Mouse (Mus musculus) forebrain, embryonic 12.5 days (tissue): Measurements from ENCODE around the gene Rmdn2. TPM values are rescaled to one million over a fixed set of nuclear protein-coding genes. Genes with fewer than 3 reads are reported as not detected.

Experiments used
- ATAC-seq: fragments of 200-750 bp; cut with Nextera tagmentation; 2 replicates; pipeline ENCODE4 v1.8.0; 2017; ENCODE audit warnings: moderate TSS enrichment; ENCODE audit not compliant: low FRiP score
- H3K27ac ChIP-seq: fragments of 300-500 bp; sonication (generic); 2 replicates; pipeline ENCODE4 v1.5.1; 2016; ENCODE audit warnings: mild to moderate bottlenecking
- H3K27me3 ChIP-seq: fragments of 300-500 bp; sonication (generic); 2 replicates; pipeline ENCODE4 v1.6.1; 2016; ENCODE audit warnings: mild to moderate bottlenecking
- H3K36me3 ChIP-seq: fragments of 300-500 bp; sonication (generic); replicated peaks from 2 replicates; pipeline ENCODE4 v1.6.1; 2016; ENCODE audit warnings: mild to moderate bottlenecking
- H3K4me1 ChIP-seq: fragments of 300-500 bp; sonication (generic); 2 replicates; pipeline ENCODE4 v1.6.1; 2016
- H3K4me2 ChIP-seq: fragments of 300-500 bp; sonication (generic); 2 replicates; pipeline ENCODE4 v1.6.1; 2016; ENCODE audit warnings: mild to moderate bottlenecking, moderate library complexity
- H3K4me3 ChIP-seq: fragments of 300-500 bp; sonication (generic); replicated peaks from 2 replicates; pipeline ENCODE4 v1.5.1; 2016; ENCODE audit warnings: mild to moderate bottlenecking
- H3K9ac ChIP-seq: fragments of 300-500 bp; sonication (generic); 2 replicates; pipeline ENCODE4 v1.6.1; 2016; ENCODE audit warnings: mild to moderate bottlenecking
- H3K9me3 ChIP-seq: fragments of 300-500 bp; sonication (generic); 2 replicates; pipeline ENCODE4 v1.6.1; 2016
- WGBS: fragments of 180-500 bp; shearing (Covaris S2); methylation state at CpG from one replicate; pipeline ENCODE4 v1.1.7; 2016; 5-methylcytosine and 5-hydroxymethylcytosine counted together
- polyA plus RNA-seq: library from polyadenylated mRNA; unstranded; fragments of >200 nt; fragmentation: Nextera tagmentation; extraction: Ambion mirVana; gene quantifications from 2 replicates; pipeline ENCODE4 v1.2.1, GENCODE M21; 2016

The Rmdn2 gene
- polyA plus RNA-seq, 1 experiment from 2014 or later, result 5.4 TPM

DNA sequence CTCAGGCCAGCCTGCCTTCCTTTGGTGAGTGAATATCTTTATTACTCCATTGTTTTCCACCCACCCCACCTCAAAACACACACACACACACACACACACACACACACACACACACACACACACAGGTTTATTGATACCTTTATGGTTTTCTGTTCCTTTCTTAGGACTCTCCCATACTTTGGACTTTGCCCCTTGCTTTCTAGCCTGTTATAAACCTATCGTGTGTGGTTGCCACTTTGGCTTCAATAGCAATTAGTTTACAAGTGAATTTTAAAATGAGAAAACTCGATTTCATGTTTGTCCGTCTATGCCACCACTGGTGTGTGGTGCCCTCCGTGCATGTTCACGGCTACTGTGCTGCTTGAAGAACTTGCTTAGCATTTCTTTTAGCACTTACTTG is 7.3 kb downstream of the Rmdn2 start:
- H3K4me2 ChIP-seq, result no peak overlapping the region
- H3K9me3 ChIP-seq, result no peaks in the 10 kb centered on the region
- H3K36me3 ChIP-seq, result no peaks in the 10 kb centered on the region
- H3K4me1 ChIP-seq, result peaks cover 6% of the 10 kb centered on the region; the same call in 1 of the 2 replicates
- WGBS, result 91% methylated on average over 5 of the region's 5 CpGs
- no peak overlapping the region for H3K9ac ChIP-seq
- ATAC-seq, result no peak
- no peak overlapping the region for H3K27ac ChIP-seq
- no peak overlapping the region for H3K4me3 ChIP-seq
- H3K27me3 ChIP-seq, result no peaks in the 10 kb centered on the region

DNA sequence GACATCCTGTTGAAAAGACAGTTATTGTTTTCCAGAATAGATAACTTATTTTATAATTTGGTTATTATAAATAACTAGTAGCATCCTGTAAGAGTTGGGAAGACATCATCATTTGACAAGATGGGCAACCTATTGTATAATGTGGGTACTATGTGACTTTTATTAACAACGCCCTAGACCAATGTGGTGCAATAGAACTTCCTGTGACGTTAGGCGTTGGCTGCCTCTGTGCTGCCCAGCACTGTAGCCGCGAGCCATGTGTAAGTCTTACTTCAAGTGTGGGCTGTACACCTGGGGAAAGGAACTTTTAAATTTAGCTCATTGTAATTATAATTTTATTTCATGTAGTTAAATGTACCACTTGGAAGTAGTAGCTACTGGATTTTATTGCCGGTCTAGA is 10.4 kb downstream of the Rmdn2 start:
- H3K4me2 ChIP-seq, result no peak overlapping the region
- no peaks in the 10 kb centered on the region for H3K4me1 ChIP-seq
- no peak overlapping the region for H3K9ac ChIP-seq
- no peak overlapping the region for H3K4me3 ChIP-seq
- H3K27ac ChIP-seq, result no peak overlapping the region
- WGBS, result 98% methylated on average over 6 of the region's 6 CpGs
- no peak for ATAC-seq
- H3K36me3 ChIP-seq, result no peaks in the 10 kb centered on the region
- no peaks in the 10 kb centered on the region for H3K27me3 ChIP-seq
- no peaks in the 10 kb centered on the region for H3K9me3 ChIP-seq

- 95% methylated on average over 7 of the region's 7 CpGs for WGBS
- Histone ChIP-seq H3K9ac (no peak overlapping the region), H3K27me3 (no peaks in the 10 kb centered on the region), H3K4me3 (no peak overlapping the region), H3K4me2 (no peak overlapping the region), H3K36me3 (no peaks in the 10 kb centered on the region), H3K27ac (no peak overlapping the region), H3K4me1 (no peaks in the 10 kb centered on the region), H3K9me3 (no peaks in the 10 kb centered on the region)
- ATAC-seq, result no peak
These were observed 10.9 kb downstream of the Rmdn2 start for GRCm38 (mm10) chr17:79622574-79622973.

- Histone ChIP-seq H3K9ac (no peak overlapping the region), H3K36me3 (no peaks in the 10 kb centered on the region), H3K4me1 (no peaks in the 10 kb centered on the region), H3K27ac (no peak overlapping the region), H3K4me3 (no peak overlapping the region), H3K9me3 (no peaks in the 10 kb centered on the region), H3K27me3 (no peaks in the 10 kb centered on the region), H3K4me2 (no peak overlapping the region)
- ATAC-seq, result no peak
- 86% methylated on average over 3 of the region's 3 CpGs for WGBS
These were observed 12.2 kb downstream of the Rmdn2 start for GRCm38 (mm10) chr17:79623841-79624240.

DNA sequence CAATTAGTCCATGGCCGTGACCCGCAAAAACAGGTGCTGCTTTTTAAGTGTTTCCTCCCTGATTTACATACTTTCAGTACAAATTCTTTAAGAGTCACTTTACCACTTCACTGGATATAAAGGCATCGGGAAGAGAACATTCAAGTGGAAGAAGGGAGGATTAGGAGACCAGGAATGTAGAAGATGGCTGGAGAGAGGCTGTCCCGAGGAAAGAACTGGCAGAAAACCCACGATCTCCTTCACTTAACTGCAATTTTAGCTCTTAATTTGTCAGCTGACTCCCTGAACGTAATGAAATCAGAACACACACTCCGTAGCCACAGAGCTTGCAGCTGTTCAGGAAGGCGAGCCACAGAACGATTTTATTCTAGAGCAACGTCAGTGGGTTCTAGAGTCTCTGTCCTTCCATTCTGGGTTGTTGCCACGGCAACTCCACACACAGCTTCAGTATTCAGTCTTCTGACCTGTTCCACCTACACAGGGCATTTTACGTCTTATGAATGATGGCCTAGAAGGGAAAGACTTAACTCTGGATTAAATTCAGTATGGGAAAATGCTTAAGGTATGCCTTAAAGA is 14.7 kb downstream of the Rmdn2 start:
- no peak overlapping the region for H3K27ac ChIP-seq
- no peaks in the 10 kb centered on the region for H3K27me3 ChIP-seq
- H3K4me2 ChIP-seq, result no peak overlapping the region
- H3K4me3 ChIP-seq, result no peak overlapping the region
- H3K9me3 ChIP-seq, result no peaks in the 10 kb centered on the region
- WGBS, result 78% methylated on average over 12 of the region's 12 CpGs
- no peaks in the 10 kb centered on the region for H3K4me1 ChIP-seq
- no peak overlapping the region for H3K9ac ChIP-seq
- no peaks in the 10 kb centered on the region for H3K36me3 ChIP-seq
- no peak for ATAC-seq

GRCm38 (mm10) chr17:79649893-79650292 is 38.2 kb downstream of the Rmdn2 start:
- no peaks in the 10 kb centered on the region for H3K9me3 ChIP-seq
- H3K4me3 ChIP-seq, result no peak overlapping the region
- no peaks in the 10 kb centered on the region for H3K36me3 ChIP-seq
- WGBS, result 84% methylated on average over 4 of the region's 4 CpGs
- no peak overlapping the region for H3K4me2 ChIP-seq
- no peaks in the 10 kb centered on the region for H3K27me3 ChIP-seq
- no peak for ATAC-seq
- H3K9ac ChIP-seq, result no peak overlapping the region
- H3K4me1 ChIP-seq, result no peaks in the 10 kb centered on the region
- no peak overlapping the region for H3K27ac ChIP-seq

DNA sequence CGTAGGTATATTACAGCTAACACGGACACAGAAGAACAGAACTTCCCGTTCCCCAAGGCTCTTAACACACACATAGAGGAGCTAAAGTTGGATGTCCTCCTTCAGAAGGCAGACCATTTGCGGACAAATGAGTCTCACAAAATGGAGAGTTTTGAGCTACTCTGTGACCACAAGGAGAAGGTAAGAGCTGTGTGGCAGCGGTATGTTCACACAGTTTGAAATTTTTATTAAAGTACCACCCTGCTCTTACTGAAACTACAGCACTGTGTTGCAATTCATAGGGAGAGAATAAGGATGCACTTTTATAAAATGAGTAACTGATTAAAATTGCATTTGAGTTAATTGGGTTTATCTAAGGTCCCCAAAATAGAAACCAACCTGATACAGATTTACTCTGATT is 38.6 kb downstream of the Rmdn2 start:
- ATAC-seq, result no peak
- H3K4me3 ChIP-seq, result no peak overlapping the region
- H3K27me3 ChIP-seq, result no peaks in the 10 kb centered on the region
- H3K4me2 ChIP-seq, result no peak overlapping the region
- no peaks in the 10 kb centered on the region for H3K36me3 ChIP-seq
- H3K27ac ChIP-seq, result no peak overlapping the region
- WGBS, result 90% methylated on average over 5 of the region's 5 CpGs
- H3K9ac ChIP-seq, result no peak overlapping the region
- H3K4me1 ChIP-seq, result no peaks in the 10 kb centered on the region
- H3K9me3 ChIP-seq, result no peaks in the 10 kb centered on the region

DNA sequence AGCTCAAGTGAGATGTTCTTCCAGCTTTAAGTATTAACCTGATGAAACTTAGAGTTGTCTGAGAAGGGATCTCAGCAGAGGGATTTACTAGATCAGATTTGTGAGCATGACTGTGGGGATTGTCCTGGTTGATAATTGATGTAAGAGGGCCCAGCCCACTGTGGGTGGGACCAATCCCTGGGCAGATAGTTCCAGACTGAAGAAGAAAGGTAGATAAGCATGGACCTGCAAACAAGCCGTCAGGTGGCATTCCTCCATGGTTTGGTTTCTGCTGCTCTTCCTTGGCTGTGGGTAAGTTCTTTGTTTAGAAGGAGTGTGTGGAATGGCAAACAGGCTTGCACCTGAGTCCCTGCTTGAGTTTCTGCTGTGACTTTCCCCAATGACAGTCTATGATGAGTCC is 41.5 kb downstream of the Rmdn2 start:
- Histone ChIP-seq H3K36me3 (no peaks in the 10 kb centered on the region), H3K9me3 (no peaks in the 10 kb centered on the region), H3K4me2 (no peak overlapping the region), H3K4me1 (no peaks in the 10 kb centered on the region), H3K27me3 (no peaks in the 10 kb centered on the region), H3K9ac (no peak overlapping the region), H3K4me3 (no peak overlapping the region), H3K27ac (no peak overlapping the region)
- WGBS, result 89% methylated on average over 1 of the region's 1 CpGs
- no peak for ATAC-seq

- no peak overlapping the region for H3K27ac ChIP-seq
- no peaks in the 10 kb centered on the region for H3K36me3 ChIP-seq
- H3K4me1 ChIP-seq, result no peaks in the 10 kb centered on the region
- ATAC-seq, result no peak
- WGBS, result 65% methylated on average over 3 of the region's 3 CpGs
- no peak overlapping the region for H3K4me2 ChIP-seq
- H3K4me3 ChIP-seq, result no peak overlapping the region
- H3K9me3 ChIP-seq, result no peaks in the 10 kb centered on the region
- H3K27me3 ChIP-seq, result no peaks in the 10 kb centered on the region
- no peak overlapping the region for H3K9ac ChIP-seq
These were observed 42.5 kb downstream of the Rmdn2 start for GRCm38 (mm10) chr17:79654187-79654586.

- H3K4me3 ChIP-seq, result no peak overlapping the region
- H3K9ac ChIP-seq, result no peak overlapping the region
- H3K4me1 ChIP-seq, result no peaks in the 10 kb centered on the region
- no peak for ATAC-seq
- no peak overlapping the region for H3K4me2 ChIP-seq
- H3K9me3 ChIP-seq, result no peaks in the 10 kb centered on the region
- 75% methylated on average over 9 of the region's 9 CpGs for WGBS
- H3K27me3 ChIP-seq, result no peaks in the 10 kb centered on the region
- H3K36me3 ChIP-seq, result no peaks in the 10 kb centered on the region
- no peak overlapping the region for H3K27ac ChIP-seq
These were observed 46.1 kb downstream of the Rmdn2 start for GRCm38 (mm10) chr17:79657785-79658184.

DNA sequence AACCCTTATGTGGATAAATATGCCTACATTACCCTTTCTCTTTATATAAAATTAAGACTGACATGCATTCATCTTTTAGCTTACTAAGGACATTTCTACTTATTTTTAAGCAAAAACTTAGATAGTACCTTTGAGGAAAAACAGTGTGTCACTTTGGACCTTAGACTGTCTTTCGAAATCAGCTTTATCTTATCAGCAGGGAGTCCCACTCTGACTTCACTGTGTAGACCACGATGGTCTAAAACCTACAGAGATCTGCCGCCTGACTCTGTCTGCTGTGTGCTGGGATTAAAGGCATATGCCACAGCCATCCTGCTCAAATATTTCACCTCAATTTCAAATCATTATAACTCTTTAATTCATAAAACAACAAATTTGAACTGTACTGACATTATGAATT is 46.8 kb downstream of the Rmdn2 start:
- no peak overlapping the region for H3K4me3 ChIP-seq
- 60% methylated on average over 3 of the region's 3 CpGs for WGBS

DNA sequence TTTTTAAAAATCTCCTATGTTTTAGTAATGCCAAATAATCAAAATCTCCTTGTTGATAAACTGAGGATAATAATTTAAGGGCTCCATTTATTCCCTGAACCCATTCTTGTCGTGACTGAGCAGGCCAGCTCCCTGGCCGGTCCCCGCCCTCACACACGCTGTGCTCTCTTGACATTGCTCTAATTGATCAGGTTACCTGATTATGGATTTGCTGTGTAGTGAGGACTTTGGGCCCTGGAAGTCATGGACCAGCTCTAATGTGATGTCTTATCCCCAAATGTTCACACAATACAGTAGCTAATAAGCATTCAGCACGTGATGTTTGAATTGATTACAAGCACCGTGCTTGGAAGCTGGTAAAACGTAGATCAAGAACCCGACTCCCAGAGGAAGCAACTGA is 47.2 kb downstream of the Rmdn2 start:
- Histone ChIP-seq H3K9me3 (no peaks in the 10 kb centered on the region), H3K27ac (no peak overlapping the region), H3K4me3 (no peak overlapping the region), H3K36me3 (no peaks in the 10 kb centered on the region), H3K9ac (no peak overlapping the region), H3K4me2 (no peak overlapping the region), H3K4me1 (no peaks in the 10 kb centered on the region), H3K27me3 (no peaks in the 10 kb centered on the region)
- no peak; the same call in 1 of the 2 replicates for ATAC-seq
- 74% methylated on average over 8 of the region's 8 CpGs for WGBS

More for the DNA sequence above, 46.8 kb downstream of the Rmdn2 start:
- Histone ChIP-seq H3K36me3 (no peaks in the 10 kb centered on the region), H3K27me3 (no peaks in the 10 kb centered on the region), H3K9me3 (no peaks in the 10 kb centered on the region), H3K27ac (no peak overlapping the region), H3K4me1 (no peaks in the 10 kb centered on the region), H3K4me2 (no peak overlapping the region), H3K9ac (no peak overlapping the region)
- no peak for ATAC-seq

DNA sequence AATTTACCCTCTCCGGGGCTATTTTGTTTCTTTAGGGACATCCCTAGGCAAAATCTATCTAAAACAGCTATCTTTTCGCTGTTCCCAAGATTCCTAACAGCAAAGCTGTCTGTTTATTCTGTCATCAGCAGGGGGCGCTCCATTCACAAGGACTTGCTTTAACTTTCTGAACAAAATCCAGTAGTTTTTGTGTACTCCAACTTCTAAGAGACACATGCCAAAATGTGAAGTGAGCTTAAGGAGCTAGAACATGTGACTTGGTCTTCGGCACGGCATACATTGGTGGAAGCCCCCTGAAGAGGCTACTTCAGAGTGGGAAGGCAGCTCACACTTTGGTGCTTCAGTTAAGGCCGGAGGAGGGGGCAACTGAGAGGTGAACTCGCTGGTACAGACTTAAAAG is 49.7 kb downstream of the Rmdn2 start:
- no peak for ATAC-seq
- H3K9me3 ChIP-seq, result no peaks in the 10 kb centered on the region
- H3K27me3 ChIP-seq, result 0 out of 2 replicates have a peak, but pooled peaks cover 3% of the 10 kb centered on the region
- H3K9ac ChIP-seq, result no peak overlapping the region
- no peaks in the 10 kb centered on the region for H3K36me3 ChIP-seq
- H3K27ac ChIP-seq, result no peak overlapping the region
- WGBS, result 40% methylated on average over 7 of the region's 7 CpGs
- H3K4me2 ChIP-seq, result no peak overlapping the region
- no peak overlapping the region for H3K4me3 ChIP-seq
- no peaks in the 10 kb centered on the region for H3K4me1 ChIP-seq
